Mouse (Mus musculus) central nervous system, embryonic 14 days (tissue): ENCODE results near the gene Ube2q1. TPM values are rescaled to one million over a fixed set of nuclear protein-coding genes. Genes with fewer than 3 reads are reported as not detected.

Experiments used
- polyA plus RNA-seq: library from polyadenylated mRNA; depleted of rRNA; stranded (reverse); fragments of >200 nt; gene quantifications from 2 replicates; pipeline ENCODE4 v1.2.3, GENCODE M21; 2012; rRNA removed

The Ube2q1 gene
- polyA plus RNA-seq = 56.7 and 57.9 TPM in 2 replicates

GRCm38 (mm10) chr3:89772968-89773709 is at the start of gene Ube2q1:
Gene Ube2q1 (plus strand): TSS chr3:89773616.

GRCm38 (mm10) chr3:89764119-89764724 is 9.2 kb upstream of the Ube2q1 start, which contains the start of gene Chrnb2:
Gene Chrnb2 (minus strand): TSS chr3:89764632.

GRCm38 (mm10) chr3:89830815-89831591 is 57.6 kb downstream of the Ube2q1 start, which contains the start of gene She:
Gene She (plus strand): TSS chr3:89831370.

Other genes starting within 250 kb of the Ube2q1 start
- 66.3 and 69.5 TPM in 2 replicates for gene Adar, start 58.6 kb upstream of the Ube2q1 start, polyA plus RNA-seq
- gene Chrnb2, start 9.0 kb upstream of the Ube2q1 start, polyA plus RNA-seq = 34.8 and 38.8 TPM in 2 replicates
- gene She, start 57.8 kb downstream of the Ube2q1 start, polyA plus RNA-seq = 1.3 and 1.5 TPM in 2 replicates
- 0.58 and 0.64 TPM in 2 replicates for gene Il6ra, start 139.6 kb downstream of the Ube2q1 start, polyA plus RNA-seq
- gene Atp8b2, start 189.9 kb downstream of the Ube2q1 start, polyA plus RNA-seq = 58.6 and 75.2 TPM in 2 replicates
- 131 and 137 TPM in 2 replicates for gene Hax1, start 225.2 kb downstream of the Ube2q1 start, polyA plus RNA-seq